Mouse (Mus musculus): Measurements from ENCODE around the gene Immp1l. TPM values are rescaled to one million over a fixed set of nuclear protein-coding genes. Genes with fewer than 3 reads are reported as not detected.

The Immp1l gene
- polyA plus RNA-seq, 1 experiment from 2014 or later, result 64.4 TPM

- DNase-seq (no peak), ATAC-seq (no peak)
- Histone ChIP-seq H3K4me1 (ENCODE audit: insufficient read depth) (peaks cover 5% of the 10 kb centered on the region; the same call in 1 of the 2 replicates), H3K27ac (ENCODE audit: low read depth) (no peak overlapping the region), H3K9me3 (ENCODE audit: low read length) (no peaks in the 10 kb centered on the region), H3K9ac (replicated peaks) (no peak overlapping the region), H3K27me3 (ENCODE audit: insufficient read depth, low read length) (no peaks in the 10 kb centered on the region), H3K36me3 (replicated peaks; ENCODE audit: insufficient read depth, low read length) (no peaks in the 10 kb centered on the region; the same call in 1 of the 2 replicates), H3K4me3 (ENCODE audit: low read depth, low read length) (no peak overlapping the region), H3K4me2 (ENCODE audit: low read depth, low read length) (no peak overlapping the region)
- 71% methylated on average over 4 of the region's 4 CpGs for WGBS (ENCODE audit: insufficient replicate concordance)
- TF ChIP-seq EP300 (IDR thresholded peaks at IDR 0.05; ENCODE audit: low read depth) (no peak), CTCF (IDR thresholded peaks at IDR 0.05; ENCODE audit: low read depth) (no peak)
Measured at GRCm38 (mm10) chr2:105953862-105954261, 49.4 kb downstream of the Immp1l start.

- Histone ChIP-seq H3K27ac (ENCODE audit: low read depth) (no peak overlapping the region), H3K4me1 (ENCODE audit: insufficient read depth) (no peaks in the 10 kb centered on the region), H3K27me3 (ENCODE audit: insufficient read depth, low read length) (no peaks in the 10 kb centered on the region), H3K36me3 (replicated peaks; ENCODE audit: insufficient read depth, low read length) (peaks cover 4% of the 10 kb centered on the region; the same call in 1 of the 2 replicates), H3K9ac (replicated peaks) (no peak overlapping the region), H3K4me3 (ENCODE audit: low read depth, low read length) (no peak overlapping the region), H3K4me2 (ENCODE audit: low read depth, low read length) (no peak overlapping the region), H3K9me3 (ENCODE audit: low read length) (no peaks in the 10 kb centered on the region)
- 65% methylated on average over 1 of the region's 1 CpGs for WGBS (ENCODE audit: insufficient replicate concordance)
- TF ChIP-seq EP300 (IDR thresholded peaks at IDR 0.05; ENCODE audit: low read depth) (no peak), CTCF (IDR thresholded peaks at IDR 0.05; ENCODE audit: low read depth) (no peak)
- no peak for ATAC-seq
- DNase-seq, result no peak
Measured at GRCm38 (mm10) chr2:105963447-105963846, 59.0 kb downstream of the Immp1l start.

DNA sequence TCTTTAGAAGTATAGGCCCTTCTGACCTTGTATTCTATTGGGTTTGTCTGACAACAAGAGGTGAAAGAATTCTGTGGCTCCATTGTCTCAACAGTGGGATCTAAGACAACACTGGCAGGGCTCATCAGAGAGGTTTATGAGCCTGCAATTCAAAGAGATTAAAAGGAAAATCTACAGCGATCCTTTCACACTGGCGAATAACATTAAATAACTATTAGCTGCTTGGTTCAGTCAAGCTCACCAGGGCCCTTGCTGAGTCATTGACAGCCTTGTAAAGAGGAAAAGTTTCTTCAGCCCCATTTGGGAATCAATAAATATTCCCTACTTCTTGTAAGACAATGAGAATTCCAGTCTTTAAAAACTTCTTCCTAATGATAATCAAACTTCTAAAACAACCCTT lies 69.5 kb downstream of the Immp1l start:
- no peak overlapping the region for H3K4me2 ChIP-seq (ENCODE audit: low read depth, low read length)
- H3K27ac ChIP-seq (ENCODE audit: low read depth), result no peak overlapping the region
- 66% methylated on average over 2 of the region's 2 CpGs for whole genome bisulfite sequencing (ENCODE audit: insufficient replicate concordance)
- DNase-seq (no peak), ATAC-seq (no peak)
- TF ChIP-seq EP300 (IDR thresholded peaks at IDR 0.05; ENCODE audit: low read depth) (no peak), CTCF (IDR thresholded peaks at IDR 0.05; ENCODE audit: low read depth) (no peak)
- H3K4me1 ChIP-seq (ENCODE audit: insufficient read depth), result no peaks in the 10 kb centered on the region
- H3K27me3 ChIP-seq (ENCODE audit: insufficient read depth, low read length), result no peaks in the 10 kb centered on the region
- no peaks in the 10 kb centered on the region for H3K9me3 ChIP-seq (ENCODE audit: low read length)
- H3K36me3 ChIP-seq (replicated peaks; ENCODE audit: insufficient read depth, low read length), result 0 out of 2 replicates have a peak, but pooled peaks cover 3% of the 10 kb centered on the region
- no peak overlapping the region for H3K4me3 ChIP-seq (ENCODE audit: low read depth, low read length)
- no peak overlapping the region for H3K9ac ChIP-seq (replicated peaks)

DNA sequence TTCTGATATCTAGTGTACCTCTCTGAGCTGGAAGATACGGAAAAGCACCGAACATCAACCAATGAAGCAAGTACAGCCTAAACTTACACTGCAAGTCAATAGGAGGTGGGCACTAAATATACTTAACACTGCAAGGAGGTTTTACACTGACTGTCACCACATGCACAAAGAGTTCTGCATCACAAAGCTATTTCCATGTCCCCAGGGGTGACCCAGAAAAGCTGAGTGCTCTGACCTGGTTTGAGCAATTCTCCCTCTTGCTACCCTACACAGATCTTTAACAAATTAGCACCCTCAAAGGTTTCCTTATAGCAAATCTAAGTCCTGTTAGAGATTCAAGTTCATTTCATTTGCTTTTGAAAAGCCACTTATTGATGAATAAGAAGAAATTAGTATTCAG lies 73.6 kb downstream of the Immp1l start:
- DNase-seq (no peak), ATAC-seq (no peak)
- Histone ChIP-seq H3K4me2 (ENCODE audit: low read depth, low read length) (no peak overlapping the region), H3K36me3 (replicated peaks; ENCODE audit: insufficient read depth, low read length) (0 out of 2 replicates have a peak, but pooled peaks cover 3% of the 10 kb centered on the region), H3K4me1 (ENCODE audit: insufficient read depth) (no peaks in the 10 kb centered on the region), H3K9me3 (ENCODE audit: low read length) (no peaks in the 10 kb centered on the region), H3K4me3 (ENCODE audit: low read depth, low read length) (no peak overlapping the region), H3K9ac (replicated peaks) (no peak overlapping the region), H3K27ac (ENCODE audit: low read depth) (no peak overlapping the region), H3K27me3 (ENCODE audit: insufficient read depth, low read length) (no peaks in the 10 kb centered on the region)
- TF ChIP-seq EP300 (IDR thresholded peaks at IDR 0.05; ENCODE audit: low read depth) (no peak), CTCF (IDR thresholded peaks at IDR 0.05; ENCODE audit: low read depth) (no peak)
- WGBS (ENCODE audit: insufficient replicate concordance), result 100% methylated on average over 2 of the region's 2 CpGs

GRCm38 (mm10) chr2:105985206-105985605 lies 80.8 kb downstream of the Immp1l start:
- no peak overlapping the region for H3K4me3 ChIP-seq (ENCODE audit: low read depth, low read length)
- H3K9me3 ChIP-seq (ENCODE audit: low read length), result no peaks in the 10 kb centered on the region
- no peaks in the 10 kb centered on the region for H3K27me3 ChIP-seq (ENCODE audit: insufficient read depth, low read length)
- WGBS (ENCODE audit: insufficient replicate concordance), result 82% methylated on average over 7 of the region's 7 CpGs
- DNase-seq (no peak), ATAC-seq (no peak)
- H3K4me2 ChIP-seq (ENCODE audit: low read depth, low read length), result no peak overlapping the region
- no peak overlapping the region for H3K9ac ChIP-seq (replicated peaks)
- H3K27ac ChIP-seq (ENCODE audit: low read depth), result no peak overlapping the region
- H3K4me1 ChIP-seq (ENCODE audit: insufficient read depth), result no peaks in the 10 kb centered on the region
- no peaks in the 10 kb centered on the region for H3K36me3 ChIP-seq (replicated peaks; ENCODE audit: insufficient read depth, low read length)
- TF ChIP-seq EP300 (IDR thresholded peaks at IDR 0.05; ENCODE audit: low read depth) (no peak), CTCF (IDR thresholded peaks at IDR 0.05; ENCODE audit: low read depth) (no peak)

DNA sequence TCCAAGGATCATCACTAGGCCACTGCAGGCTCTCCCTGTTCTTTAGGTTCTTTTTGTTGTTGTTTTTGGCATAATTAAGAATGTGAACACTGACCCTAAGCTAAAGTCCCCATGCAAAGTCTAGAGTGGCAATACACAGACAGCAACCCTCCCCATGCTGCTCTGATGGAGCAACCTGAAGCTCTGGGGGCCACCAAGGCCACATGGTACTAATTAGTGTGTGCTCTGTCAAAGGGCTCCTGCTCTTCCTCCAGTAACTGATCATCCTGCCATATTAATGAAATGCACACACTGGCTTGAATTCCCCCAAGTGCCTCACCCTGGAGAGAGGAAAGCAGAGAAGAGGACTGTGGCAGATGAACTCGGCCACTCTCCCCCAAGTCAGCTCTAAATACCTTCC lies 82.7 kb downstream of the Immp1l start:
- H3K4me2 ChIP-seq (ENCODE audit: low read depth, low read length), result no peak overlapping the region
- ATAC-seq, result no peak
- H3K9ac ChIP-seq (replicated peaks), result no peak overlapping the region
- TF ChIP-seq CTCF (IDR thresholded peaks at IDR 0.05; ENCODE audit: low read depth), result no peak
- TF ChIP-seq EP300 (IDR thresholded peaks at IDR 0.05; ENCODE audit: low read depth), result no peak
- 50% methylated on average over 1 of the region's 1 CpGs for WGBS (ENCODE audit: insufficient replicate concordance)
- no peaks in the 10 kb centered on the region for H3K9me3 ChIP-seq (ENCODE audit: low read length)
- no peak overlapping the region for H3K27ac ChIP-seq (ENCODE audit: low read depth)
- H3K4me1 ChIP-seq (ENCODE audit: insufficient read depth), result no peaks in the 10 kb centered on the region
- no peak overlapping the region for H3K4me3 ChIP-seq (ENCODE audit: low read depth, low read length)
- no peak for DNase-seq
- no peaks in the 10 kb centered on the region for H3K27me3 ChIP-seq (ENCODE audit: insufficient read depth, low read length)
- no peaks in the 10 kb centered on the region for H3K36me3 ChIP-seq (replicated peaks; ENCODE audit: insufficient read depth, low read length)

DNA sequence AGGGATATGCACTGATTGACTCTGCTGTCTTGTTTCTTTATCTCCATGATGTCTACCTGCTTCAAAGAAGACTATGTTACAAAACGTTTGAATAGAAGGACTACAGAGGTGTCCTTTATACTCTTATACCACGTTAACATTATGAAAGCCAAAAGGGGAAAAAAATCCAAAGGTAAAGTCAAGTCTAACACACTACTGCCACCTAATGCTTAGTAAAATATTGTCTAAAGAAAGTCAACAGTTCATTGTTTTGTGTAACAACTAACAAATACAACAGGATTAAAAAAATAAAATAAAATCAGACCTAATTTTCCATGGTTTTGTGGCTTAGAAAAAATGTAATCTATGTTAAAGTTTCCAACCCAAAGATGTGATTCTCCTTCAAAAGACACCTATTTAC lies 83.6 kb downstream of the Immp1l start:
- no peak overlapping the region for H3K27ac ChIP-seq (ENCODE audit: low read depth)
- no peak overlapping the region for H3K9ac ChIP-seq (replicated peaks)
- no peak overlapping the region for H3K4me2 ChIP-seq (ENCODE audit: low read depth, low read length)
- H3K4me3 ChIP-seq (ENCODE audit: low read depth, low read length), result no peak overlapping the region
- H3K27me3 ChIP-seq (ENCODE audit: insufficient read depth, low read length), result no peaks in the 10 kb centered on the region
- ATAC-seq (no peak), DNase-seq (no peak)
- H3K4me1 ChIP-seq (ENCODE audit: insufficient read depth), result no peaks in the 10 kb centered on the region
- 25% methylated on average over 2 of the region's 2 CpGs for WGBS (ENCODE audit: insufficient replicate concordance)
- H3K9me3 ChIP-seq (ENCODE audit: low read length), result no peaks in the 10 kb centered on the region
- no peaks in the 10 kb centered on the region for H3K36me3 ChIP-seq (replicated peaks; ENCODE audit: insufficient read depth, low read length)
- TF ChIP-seq EP300 (IDR thresholded peaks at IDR 0.05; ENCODE audit: low read depth) (no peak), CTCF (IDR thresholded peaks at IDR 0.05; ENCODE audit: low read depth) (no peak; the same call in 1 of the 2 replicates)
